Mouse (Mus musculus) embryonic facial prominence, embryonic 13.5 days (tissue): ENCODE results near the gene Chst8. TPM values are rescaled to one million over a fixed set of nuclear protein-coding genes. Genes with fewer than 3 reads are reported as not detected.

Experiments used
- ATAC-seq: fragments of 200-750 bp; cut with Nextera tagmentation; 2 replicates; pipeline ENCODE4 v1.8.0; 2017; ENCODE audit warnings: low read depth; ENCODE audit not compliant: insufficient number of reproducible peaks, insufficient read depth, low FRiP score, low TSS enrichment
- H3K27ac ChIP-seq: fragments of 300-500 bp; sonication (generic); 2 replicates; pipeline ENCODE4 v1.5.1; 2015; ENCODE audit warnings: moderate library complexity, mild to moderate bottlenecking, inconsistent platforms
- H3K27me3 ChIP-seq: fragments of 300-500 bp; sonication (generic); 2 replicates; pipeline ENCODE4 v1.6.1; 2015; ENCODE audit warnings: mild to moderate bottlenecking, inconsistent platforms
- H3K36me3 ChIP-seq: fragments of 300-500 bp; sonication (generic); 2 replicates; pipeline ENCODE4 v1.6.1; 2015; ENCODE audit warnings: mild to moderate bottlenecking, inconsistent platforms
- H3K4me1 ChIP-seq: fragments of 300-500 bp; sonication (generic); 2 replicates; pipeline ENCODE4 v1.6.1; 2015; ENCODE audit warnings: inconsistent platforms
- H3K4me2 ChIP-seq: fragments of 300-500 bp; sonication (generic); 2 replicates; pipeline ENCODE4 v1.6.1; 2015; ENCODE audit warnings: moderate library complexity, mild to moderate bottlenecking, inconsistent platforms
- H3K4me3 ChIP-seq: fragments of 300-500 bp; sonication (generic); 2 replicates; pipeline ENCODE4 v1.5.1; 2015; ENCODE audit warnings: mild to moderate bottlenecking, inconsistent platforms
- H3K9ac ChIP-seq: fragments of 300-500 bp; sonication (generic); 2 replicates; pipeline ENCODE4 v1.6.1; 2015; ENCODE audit warnings: mild to moderate bottlenecking, inconsistent platforms
- H3K9me3 ChIP-seq: fragments of 300-500 bp; sonication (generic); 2 replicates; pipeline ENCODE4 v1.6.1; 2016; ENCODE audit warnings: inconsistent platforms
- WGBS: fragments of 180-500 bp; shearing (Covaris S2); methylation state at CpG from one replicate; pipeline ENCODE4 v1.1.7; 2015; ENCODE audit warnings: mixed read lengths; 5-methylcytosine and 5-hydroxymethylcytosine counted together
- polyA plus RNA-seq: library from polyadenylated mRNA; unstranded; fragments of >200 nt; fragmentation: Nextera tagmentation; extraction: Ambion mirVana; gene quantifications from 2 replicates; pipeline ENCODE4 v1.2.1, GENCODE M21; 2015

Chst8 gene
- 3.7 and 4.0 TPM in 2 replicates for polyA plus RNA-seq

GRCm38 (mm10) chr7:34812531-34813111 lies at the start of gene Chst8:
Gene Chst8 (minus strand): TSS chr7:34812711.
- Histone ChIP-seq H3K27ac (no peak within 1 kb of the TSS), H3K9me3 (no peaks in the 10 kb centered on the region), H3K27me3 (peaks cover 65% of the 10 kb centered on the region), H3K9ac (peak within 1 kb of the TSS; percentile 64), H3K4me1 (peaks cover 33% of the 10 kb centered on the region), H3K36me3 (no peaks in the 10 kb centered on the region), H3K4me3 (peak within 1 kb of the TSS; percentile 60), H3K4me2 (peak within 1 kb of the TSS; percentile 95)
- WGBS, result under 1% methylated on average over 52 of the region's 65 CpGs
- ATAC-seq, result peak; percentile 67

- Histone ChIP-seq H3K4me2 (no peak overlapping the region), H3K4me3 (no peak overlapping the region), H3K36me3 (no peaks in the 10 kb centered on the region), H3K9ac (no peak overlapping the region), H3K9me3 (no peaks in the 10 kb centered on the region), H3K27ac (no peak overlapping the region), H3K27me3 (no peaks in the 10 kb centered on the region), H3K4me1 (no peaks in the 10 kb centered on the region)
- ATAC-seq, result no peak
- 55% methylated on average over 2 of the region's 2 CpGs for WGBS
Observed at GRCm38 (mm10) chr7:34858291-34858690, 45.8 kb upstream of the Chst8 start.

- no peak overlapping the region for H3K9ac ChIP-seq
- whole genome bisulfite sequencing, result 76% methylated on average over 6 of the region's 6 CpGs
- no peaks in the 10 kb centered on the region for H3K27me3 ChIP-seq
- H3K4me1 ChIP-seq, result no peaks in the 10 kb centered on the region
- H3K9me3 ChIP-seq, result no peaks in the 10 kb centered on the region
- H3K27ac ChIP-seq, result no peak overlapping the region
- no peak overlapping the region for H3K4me3 ChIP-seq
- no peak for ATAC-seq
- H3K4me2 ChIP-seq, result no peak overlapping the region
- H3K36me3 ChIP-seq, result no peaks in the 10 kb centered on the region
Observed at GRCm38 (mm10) chr7:34854781-34855352, 42.4 kb upstream of the Chst8 start.

GRCm38 (mm10) chr7:34853393-34853792 lies 40.9 kb upstream of the Chst8 start:
- Histone ChIP-seq H3K9me3 (no peaks in the 10 kb centered on the region), H3K4me2 (no peak overlapping the region), H3K27me3 (no peaks in the 10 kb centered on the region), H3K9ac (no peak overlapping the region), H3K4me3 (no peak overlapping the region), H3K36me3 (no peaks in the 10 kb centered on the region), H3K4me1 (no peaks in the 10 kb centered on the region), H3K27ac (no peak overlapping the region)
- 90% methylated on average over 3 of the region's 3 CpGs for WGBS
- no peak for ATAC-seq

GRCm38 (mm10) chr7:34849660-34850059 lies 37.1 kb upstream of the Chst8 start:
- Histone ChIP-seq H3K9me3 (no peaks in the 10 kb centered on the region), H3K9ac (no peak overlapping the region), H3K4me3 (no peak overlapping the region), H3K4me1 (no peaks in the 10 kb centered on the region), H3K27ac (no peak overlapping the region), H3K27me3 (no peaks in the 10 kb centered on the region), H3K36me3 (no peaks in the 10 kb centered on the region), H3K4me2 (no peak overlapping the region)
- WGBS, result 38% methylated on average over 10 of the region's 10 CpGs
- ATAC-seq, result no peak

GRCm38 (mm10) chr7:34848811-34849210 lies 36.3 kb upstream of the Chst8 start:
- ATAC-seq, result no peak
- WGBS, result 91% methylated on average over 4 of the region's 4 CpGs
- H3K36me3 ChIP-seq, result no peaks in the 10 kb centered on the region
- no peak overlapping the region for H3K9ac ChIP-seq
- H3K4me2 ChIP-seq, result no peak overlapping the region
- H3K9me3 ChIP-seq, result no peaks in the 10 kb centered on the region
- no peaks in the 10 kb centered on the region for H3K27me3 ChIP-seq
- H3K4me1 ChIP-seq, result no peaks in the 10 kb centered on the region
- H3K27ac ChIP-seq, result no peak overlapping the region
- no peak overlapping the region for H3K4me3 ChIP-seq

GRCm38 (mm10) chr7:34847900-34848299 lies 35.4 kb upstream of the Chst8 start:
- 78% methylated on average over 6 of the region's 6 CpGs for WGBS
- no peak overlapping the region for H3K27ac ChIP-seq
- ATAC-seq, result no peak

GRCm38 (mm10) chr7:34847410-34847809 lies 34.9 kb upstream of the Chst8 start:
- no peak overlapping the region for H3K27ac ChIP-seq
- no peak overlapping the region for H3K4me2 ChIP-seq
- no peak overlapping the region for H3K9ac ChIP-seq
- H3K27me3 ChIP-seq, result no peaks in the 10 kb centered on the region
- H3K4me3 ChIP-seq, result no peak overlapping the region
- H3K9me3 ChIP-seq, result no peaks in the 10 kb centered on the region
- ATAC-seq, result no peak
- WGBS, result 73% methylated on average over 5 of the region's 5 CpGs
- no peaks in the 10 kb centered on the region for H3K36me3 ChIP-seq
- 0 out of 2 replicates have a peak, but pooled peaks cover 4% of the 10 kb centered on the region for H3K4me1 ChIP-seq

More at GRCm38 (mm10) chr7:34847900-34848299, 35.4 kb upstream of the Chst8 start:
- H3K4me1 ChIP-seq, result no peaks in the 10 kb centered on the region
- no peaks in the 10 kb centered on the region for H3K27me3 ChIP-seq
- H3K9ac ChIP-seq, result no peak overlapping the region
- no peaks in the 10 kb centered on the region for H3K36me3 ChIP-seq
- no peaks in the 10 kb centered on the region for H3K9me3 ChIP-seq
- H3K4me2 ChIP-seq, result no peak overlapping the region
- H3K4me3 ChIP-seq, result no peak overlapping the region

- no peak for ATAC-seq
- H3K4me2 ChIP-seq, result no peak overlapping the region
- no peaks in the 10 kb centered on the region for H3K27me3 ChIP-seq
- no peak overlapping the region for H3K9ac ChIP-seq
- 0 out of 2 replicates have a peak, but pooled peaks cover 5% of the 10 kb centered on the region for H3K4me1 ChIP-seq
- H3K4me3 ChIP-seq, result no peak overlapping the region
- no peak overlapping the region for H3K27ac ChIP-seq
- no peaks in the 10 kb centered on the region for H3K36me3 ChIP-seq
- H3K9me3 ChIP-seq, result 0 out of 2 replicates have a peak, but pooled peaks cover 3% of the 10 kb centered on the region
- WGBS, result 90% methylated on average over 4 of the region's 4 CpGs
Observed at GRCm38 (mm10) chr7:34838749-34839148, 26.2 kb upstream of the Chst8 start.

- Histone ChIP-seq H3K4me2 (no peak overlapping the region), H3K27ac (no peak overlapping the region), H3K36me3 (no peaks in the 10 kb centered on the region), H3K27me3 (no peaks in the 10 kb centered on the region), H3K9me3 (0 out of 2 replicates have a peak, but pooled peaks cover 3% of the 10 kb centered on the region), H3K4me1 (0 out of 2 replicates have a peak, but pooled peaks cover 5% of the 10 kb centered on the region), H3K4me3 (no peak overlapping the region), H3K9ac (no peak overlapping the region)
- WGBS, result 80% methylated on average over 4 of the region's 4 CpGs
- no peak for ATAC-seq
Observed at GRCm38 (mm10) chr7:34838231-34838630, 25.7 kb upstream of the Chst8 start.

- Histone ChIP-seq H3K36me3 (no peaks in the 10 kb centered on the region), H3K4me2 (no peak overlapping the region), H3K4me1 (no peaks in the 10 kb centered on the region), H3K9ac (no peak overlapping the region), H3K9me3 (0 out of 2 replicates have a peak, but pooled peaks cover 3% of the 10 kb centered on the region), H3K4me3 (no peak overlapping the region), H3K27ac (no peak overlapping the region), H3K27me3 (no peaks in the 10 kb centered on the region)
- no peak for ATAC-seq
- 36% methylated on average over 3 of the region's 3 CpGs for WGBS
Observed at GRCm38 (mm10) chr7:34826255-34826909, 13.9 kb upstream of the Chst8 start.

- 85% methylated on average over 9 of the region's 9 CpGs for WGBS
- H3K4me1 ChIP-seq, result peaks cover 4% of the 10 kb centered on the region
- H3K9ac ChIP-seq, result no peak overlapping the region
- H3K4me3 ChIP-seq, result no peak overlapping the region
- 0 out of 2 replicates have a peak, but pooled peaks cover 2% of the 10 kb centered on the region for H3K9me3 ChIP-seq
- H3K36me3 ChIP-seq, result no peaks in the 10 kb centered on the region
- H3K27me3 ChIP-seq, result no peaks in the 10 kb centered on the region
- H3K27ac ChIP-seq, result no peak overlapping the region
- ATAC-seq, result no peak
- no peak overlapping the region for H3K4me2 ChIP-seq
Observed at GRCm38 (mm10) chr7:34821587-34821986, 9.1 kb upstream of the Chst8 start.
